Comparison of ENCODE assay signal across 10 mouse cellular contexts in genomic region chr6:105677149-105678031, GRCm38 (mm10). TPM values are rescaled to one million over a fixed set of nuclear protein-coding genes. Genes with fewer than 3 reads are reported as not detected.
A peak's percentile ranks its signal among the peaks of the same experiment; 100 is the strongest.
DNase-seq lines count a peak whose midpoint lies in the region; ATAC-seq lines count a peak whose summit lies in the region.
"Had no signal": no experiment of that assay in that cellular context is flagged by ENCODE, and none has a peak within 500 bp of the region (broad histone marks: within the 10 kb centered on the region; RNA-seq: fewer than 3 reads in every experiment).

Gene Cntn4 (plus strand): TSS chr6:105677660.

- no peak within 1 kb of the TSS for H3K27ac ChIP-seq in kidney, embryonic 14.5 days (ENCODE audit: low read depth, low read length)
- H3K27ac ChIP-seq in forebrain, embryonic 13.5 days = no peak within 1 kb of the TSS
- H3K27ac ChIP-seq in midbrain, embryonic 13.5 days = no peak within 1 kb of the TSS; the same call in 1 of the 2 replicates

- WGBS in kidney, embryonic 14.5 days = 1% methylated on average over 40 of the region's 40 CpGs
- 2% methylated on average over 40 of the region's 40 CpGs for WGBS in forebrain, embryonic 13.5 days
- 1% methylated on average over 40 of the region's 40 CpGs for WGBS in midbrain, embryonic 13.5 days

- no peak for DNase-seq in kidney, adult 8-10 months
- DNase-seq in cerebellum, adult 11 months = peak; percentile 71
- DNase-seq in layer of hippocampus, adult 8-10 months (ENCODE audit: low spot score in 2 of 2) = peak; percentile 41 to 52
- no peak for DNase-seq in yolk sac, embryonic 10.5 days (ENCODE audit: low spot score)

- H3K4me1 ChIP-seq in kidney, embryonic 14.5 days (ENCODE audit: control insufficient read depth, insufficient read depth, low read length) = no peaks in the 10 kb centered on the region; the same call in 1 of the 2 replicates
- H3K4me1 ChIP-seq in forebrain, embryonic 13.5 days = peaks cover 12% of the 10 kb centered on the region
- peaks cover 10% of the 10 kb centered on the region for H3K4me1 ChIP-seq in midbrain, embryonic 13.5 days (replicated peaks)

- H3K9ac ChIP-seq in kidney, embryonic 14.5 days (ENCODE audit: low read depth, low read length) = 0 out of 2 replicates have a peak within 1 kb of the TSS, but pooled peaks have one; percentile 4
- H3K9ac ChIP-seq in forebrain, embryonic 13.5 days = peak within 1 kb of the TSS; percentile 53
- H3K9ac ChIP-seq in midbrain, embryonic 13.5 days (replicated peaks) = peak within 1 kb of the TSS; percentile 56

- peak within 1 kb of the TSS; percentile 68 for H3K4me2 ChIP-seq in kidney, embryonic 14.5 days (replicated peaks; ENCODE audit: low read depth, low read length)
- peak within 1 kb of the TSS; percentile 86 for H3K4me2 ChIP-seq in forebrain, embryonic 13.5 days
- H3K4me2 ChIP-seq in midbrain, embryonic 13.5 days (replicated peaks) = peak within 1 kb of the TSS; percentile 69

- H3K36me3 ChIP-seq in kidney, embryonic 14.5 days (ENCODE audit: control insufficient read depth, insufficient read depth, low read length) = no peaks in the 10 kb centered on the region
- H3K36me3 ChIP-seq in forebrain, embryonic 13.5 days (ENCODE audit: poor library complexity, severe bottlenecking) = no peaks in the 10 kb centered on the region
- no peaks in the 10 kb centered on the region for H3K36me3 ChIP-seq in midbrain, embryonic 13.5 days

- peak; percentile 84 for ATAC-seq in kidney, embryonic 14.5 days (ENCODE audit: low FRiP score, low TSS enrichment)
- ATAC-seq in forebrain, embryonic 13.5 days = peak; percentile 86
- peak; percentile 93 for ATAC-seq in midbrain, embryonic 13.5 days
- ATAC-seq in monocyte, adult 5-6 weeks (replicated peaks; ENCODE audit: insufficient number of reproducible peaks, low FRiP score, low TSS enrichment, poor library complexity, severe bottlenecking) = no peak
- ATAC-seq: Patski had no signal

- peak within 1 kb of the TSS; percentile 41 for H3K4me3 ChIP-seq in kidney, embryonic 14.5 days (ENCODE audit: low read length)
- H3K4me3 ChIP-seq in forebrain, embryonic 13.5 days = peak within 1 kb of the TSS; percentile 47
- peak within 1 kb of the TSS; percentile 52 for H3K4me3 ChIP-seq in midbrain, embryonic 13.5 days (replicated peaks)

- peaks cover 40% of the 10 kb centered on the region for H3K27me3 ChIP-seq in kidney, embryonic 14.5 days (ENCODE audit: control insufficient read depth, insufficient read depth, low read length)
- peaks cover 40% of the 10 kb centered on the region for H3K27me3 ChIP-seq in forebrain, embryonic 13.5 days
- H3K27me3 ChIP-seq in midbrain, embryonic 13.5 days = peaks cover 24% of the 10 kb centered on the region

- H3K9me3 ChIP-seq in kidney, embryonic 14.5 days (ENCODE audit: control insufficient read depth, low read length) = no peaks in the 10 kb centered on the region
- H3K9me3 ChIP-seq in forebrain, embryonic 13.5 days (replicated peaks) = no peaks in the 10 kb centered on the region
- H3K9me3 ChIP-seq in midbrain, embryonic 13.5 days = no peaks in the 10 kb centered on the region

RNA-seq across cellular contexts. Expression of gene Cntn4, which starts in this region (rescaled TPM):
- 3.8 and 6.3 TPM in 2 replicates for polyA plus RNA-seq in kidney, embryonic 14.5 days (2014; fragmentation: Nextera tagmentation; extraction: Ambion mirVana)
- polyA plus RNA-seq in forebrain, embryonic 13.5 days (2015; fragmentation: Nextera tagmentation; extraction: Ambion mirVana) = 3.0 and 4.4 TPM in 2 replicates
- total RNA-seq in layer of hippocampus, adult 8-10 months (2022) = 10 to 100 TPM; 32.7 to 40.1 (median 34.9) TPM
- 10.9 and 11.4 TPM in 2 replicates for polyA plus RNA-seq in midbrain, embryonic 13.5 days (2015; fragmentation: Nextera tagmentation; extraction: Ambion mirVana)
- total RNA-seq in monocyte, adult 5-6 weeks (2017) = 0.29 TPM in 1 of 3 replicates, not detected in the others
- total RNA-seq: liver, adult 2 months had no signal
- polyA plus RNA-seq: liver, adult 2 months had no signal

Comparison
In these comparisons a context has a peak if more than half of its experiments do, and no peak if none do; other contexts are left out.
1. RNA of gene Cntn4 (total RNA-seq): 32.7 to 40.1 TPM in layer of hippocampus, adult 8-10 months; 0.29 TPM in monocyte, adult 5-6 weeks; every median in the first group is over 10 times any median in the second.
2. H3K9ac ChIP-seq: peak in every context shown above with its lines; median percentile 56 in midbrain, embryonic 13.5 days; 53 in forebrain, embryonic 13.5 days; 4 in kidney, embryonic 14.5 days.
3. DNase-seq: peak in cerebellum, adult 11 months (single experiment) and layer of hippocampus, adult 8-10 months (2 of 2); none in kidney, adult 8-10 months (0 of 2) and yolk sac, embryonic 10.5 days (single experiment).
4. Peak in every context shown above with its lines, with median percentiles within 50 percentile points of each other: H3K4me2 ChIP-seq and H3K4me3 ChIP-seq.